ENCODE assay signal across 7 mouse cellular contexts in genomic region chr11:66167801-66168651, GRCm38 (mm10). TPM values are rescaled to one million over a fixed set of nuclear protein-coding genes. Genes with fewer than 3 reads are reported as not detected.
DNase-seq lines count a peak whose midpoint lies in the region; ATAC-seq and TF ChIP-seq lines count a peak whose summit lies in the region.

Gene Dnah9, minus strand, starts transcription at chr11:66168551.

- 0 out of 2 replicates have a peak, but pooled peaks cover 7% of the 10 kb centered on the region for H3K4me1 ChIP-seq in embryonic facial prominence, embryonic 15.5 days
- no peaks in the 10 kb centered on the region for H3K4me1 ChIP-seq in kidney, adult 2 months (ENCODE audit: control insufficient read depth, insufficient read depth, low read length)
- H3K4me1 ChIP-seq in midbrain, embryonic 10.5 days: peaks cover 21% of the 10 kb centered on the region
- peaks cover 5% of the 10 kb centered on the region for H3K4me1 ChIP-seq in small intestine, adult 2 months (ENCODE audit: control insufficient read depth, insufficient read depth, insufficient read length, low read length)

- H3K4me2 ChIP-seq in embryonic facial prominence, embryonic 15.5 days (replicated peaks): peak within 1 kb of the TSS; percentile 98

- no peak within 1 kb of the TSS for H3K9ac ChIP-seq in embryonic facial prominence, embryonic 15.5 days

- 0 out of 2 replicates have a peak, but pooled peaks cover 5% of the 10 kb centered on the region for H3K27me3 ChIP-seq in embryonic facial prominence, embryonic 15.5 days
- no peaks in the 10 kb centered on the region for H3K27me3 ChIP-seq in kidney, adult 2 months (replicated peaks; ENCODE audit: control insufficient read depth, insufficient read depth, low read length)
- H3K27me3 ChIP-seq in midbrain, embryonic 10.5 days (ENCODE audit: low read depth, poor library complexity, severe bottlenecking): peaks cover 14% of the 10 kb centered on the region; the same call in 1 of the 2 replicates
- H3K27me3 ChIP-seq in small intestine, adult 2 months (ENCODE audit: control insufficient read depth, insufficient read depth, low read length): no peaks in the 10 kb centered on the region

- no peak for TF ChIP-seq CTCF in kidney, adult 2 months (conservative IDR thresholded peaks at IDR 0.05; ENCODE audit: insufficient read depth, insufficient read length, low read depth, low read length)
- no peak for TF ChIP-seq CTCF in small intestine, adult 2 months (IDR thresholded peaks at IDR 0.05; ENCODE audit: extremely low read depth, insufficient read length, insufficient replicate concordance, low read depth, low read length)

- under 1% methylated on average over 53 of the region's 53 CpGs for WGBS in embryonic facial prominence, embryonic 15.5 days
- 1% methylated on average over 53 of the region's 53 CpGs for WGBS in kidney, adult 2 months
- under 1% methylated on average over 53 of the region's 53 CpGs for WGBS in midbrain, embryonic 10.5 days
- 3% methylated on average over 53 of the region's 53 CpGs for WGBS in small intestine, adult 2 months

- no peaks in the 10 kb centered on the region for H3K9me3 ChIP-seq in embryonic facial prominence, embryonic 15.5 days (replicated peaks)
- no peaks in the 10 kb centered on the region for H3K9me3 ChIP-seq in midbrain, embryonic 10.5 days (replicated peaks)

- peak within 1 kb of the TSS; percentile 50 for H3K4me3 ChIP-seq in embryonic facial prominence, embryonic 15.5 days (replicated peaks)
- H3K4me3 ChIP-seq in kidney, adult 2 months (ENCODE audit: insufficient read depth, low read depth, low read length): peak within 1 kb of the TSS; percentile 26; the same call in 1 of the 2 replicates
- peak within 1 kb of the TSS; percentile 81 for H3K4me3 ChIP-seq in midbrain, embryonic 10.5 days
- peak within 1 kb of the TSS; percentile 31 for H3K4me3 ChIP-seq in small intestine, adult 2 months (ENCODE audit: low read depth, low read length)

- no peak for TF ChIP-seq POLR2A in kidney, adult 2 months (IDR thresholded peaks at IDR 0.05; ENCODE audit: low read depth, low read length)
- TF ChIP-seq POLR2A in small intestine, adult 2 months (IDR thresholded peaks at IDR 0.05; ENCODE audit: low read depth, low read length): no peak

- ATAC-seq in cerebellum, adult (ENCODE audit: insufficient number of reproducible peaks, low FRiP score, low TSS enrichment): peak; percentile 74
- peak; percentile 91 for ATAC-seq in embryonic facial prominence, embryonic 15.5 days (ENCODE audit: insufficient number of reproducible peaks, low FRiP score, low TSS enrichment, low read depth)

- H3K27ac ChIP-seq in embryonic facial prominence, embryonic 15.5 days (replicated peaks): no peak within 1 kb of the TSS
- no peak within 1 kb of the TSS for H3K27ac ChIP-seq in kidney, adult 2 months (ENCODE audit: insufficient read depth, low read depth, low read length)
- H3K27ac ChIP-seq in midbrain, embryonic 10.5 days (replicated peaks): peak within 1 kb of the TSS; percentile 69
- H3K27ac ChIP-seq in small intestine, adult 2 months (ENCODE audit: insufficient read depth, low read depth, low read length): no peak within 1 kb of the TSS

- intact Hi-C loops in left cerebral cortex, postnatal 36 days (cut with DNase I): no loop called here

- no peaks in the 10 kb centered on the region for H3K36me3 ChIP-seq in embryonic facial prominence, embryonic 15.5 days
- no peaks in the 10 kb centered on the region for H3K36me3 ChIP-seq in kidney, adult 2 months (ENCODE audit: control insufficient read depth, insufficient read depth, low read length)
- no peaks in the 10 kb centered on the region for H3K36me3 ChIP-seq in midbrain, embryonic 10.5 days
- H3K36me3 ChIP-seq in small intestine, adult 2 months (ENCODE audit: control insufficient read depth, insufficient read depth, low read length): no peaks in the 10 kb centered on the region

- peak; percentile 11 for DNase-seq in heart, adult 8-10 months (ENCODE audit: low spot score)
- peak; percentile 81 for DNase-seq in kidney, adult 2 months
- DNase-seq in left cerebral cortex, postnatal 36 days (ENCODE audit: low spot score in 2 of 2): peak; percentile 82 to 84
- DNase-seq in midbrain, embryonic 10.5 days (ENCODE audit: low spot score): peak; percentile 85

RNA-seq across cellular contexts. Expression of gene Dnah9, which starts in this region (rescaled TPM):
- polyA plus RNA-seq in embryonic facial prominence, embryonic 15.5 days (2015; fragmentation: Nextera tagmentation; extraction: Ambion mirVana): 0.58 and 0.84 TPM in 2 replicates
- total RNA-seq in heart, adult 8-10 months (2022): under 1 TPM in 1 of 4 experiments, not detected in 3; 0.09 TPM
- 0.01 and 0.03 TPM in 2 replicates for polyA plus RNA-seq in kidney, adult 2 months (2012; rRNA removed)
- total RNA-seq in left cerebral cortex, postnatal 36 days (2021): 1 to 10 TPM; 2.4 to 3.5 TPM
- 0.32 and 0.57 TPM in 2 replicates for polyA plus RNA-seq in midbrain, embryonic 10.5 days (2016; fragmentation: Nextera tagmentation; extraction: Ambion mirVana)
- polyA plus RNA-seq in small intestine, adult 2 months (2012; rRNA removed): 0.10 and 0.13 TPM in 2 replicates

Comparison
In these comparisons a context has a peak if more than half of its experiments do, and no peak if none do; other contexts are left out.
1. Peak in ATAC-seq, H3K4me3 ChIP-seq and H3K4me2 ChIP-seq in embryonic facial prominence, embryonic 15.5 days; RNA of the gene not detected or under 1 TPM.
2. Peak in DNase-seq in heart, adult 8-10 months; RNA of the gene not detected or under 1 TPM.
3. Peak in DNase-seq and H3K4me3 ChIP-seq in kidney, adult 2 months; RNA of the gene not detected or under 1 TPM.
4. Peak in DNase-seq, H3K4me3 ChIP-seq and H3K27ac ChIP-seq in midbrain, embryonic 10.5 days; RNA of the gene not detected or under 1 TPM.
5. H3K4me3 ChIP-seq: peak in every context shown above with its lines; median percentile 81 in midbrain, embryonic 10.5 days; 50 in embryonic facial prominence, embryonic 15.5 days; 31 in small intestine, adult 2 months; 26 in kidney, adult 2 months.
6. DNase-seq: peak in every context shown above with its lines; median percentile 85 in midbrain, embryonic 10.5 days; 83 in left cerebral cortex, postnatal 36 days; 81 in kidney, adult 2 months; 11 in heart, adult 8-10 months.